Mouse (Mus musculus): ENCODE measurements around the gene Sphk2.

The Sphk2 gene

DNA sequence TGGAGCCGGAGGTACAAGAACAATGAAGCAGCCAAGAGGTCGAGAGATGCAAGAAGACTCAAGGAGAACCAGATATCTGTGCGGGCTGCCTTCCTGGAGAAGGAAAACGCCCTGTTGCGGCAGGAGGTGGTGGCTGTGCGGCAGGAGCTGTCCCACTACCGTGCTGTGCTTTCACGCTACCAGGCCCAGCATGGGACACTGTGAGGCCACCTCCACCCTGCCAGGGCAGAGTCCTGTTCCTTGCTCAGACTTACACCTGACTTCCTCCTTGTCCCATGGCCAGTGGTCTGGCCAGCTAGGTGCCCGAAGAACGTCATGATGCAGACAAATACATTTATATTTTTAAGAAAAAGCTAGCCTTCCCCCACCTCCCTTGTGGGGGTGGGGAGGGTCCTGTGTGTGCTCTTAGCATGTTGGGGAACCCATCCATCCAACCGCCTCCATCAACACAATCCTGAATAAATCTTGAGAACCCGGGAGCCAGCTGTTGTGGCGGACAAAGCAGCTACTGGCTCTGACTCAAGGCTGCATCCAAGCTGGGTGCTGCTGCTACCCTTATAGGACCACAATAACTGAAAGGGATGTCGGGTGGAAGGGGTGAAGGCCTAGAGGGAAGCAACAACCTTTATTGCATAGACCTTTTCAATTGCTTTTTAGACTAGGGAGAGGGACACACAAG, 8.0 kb downstream of the Sphk2 start:
- DNase-seq: peak; percentile 52

DNA sequence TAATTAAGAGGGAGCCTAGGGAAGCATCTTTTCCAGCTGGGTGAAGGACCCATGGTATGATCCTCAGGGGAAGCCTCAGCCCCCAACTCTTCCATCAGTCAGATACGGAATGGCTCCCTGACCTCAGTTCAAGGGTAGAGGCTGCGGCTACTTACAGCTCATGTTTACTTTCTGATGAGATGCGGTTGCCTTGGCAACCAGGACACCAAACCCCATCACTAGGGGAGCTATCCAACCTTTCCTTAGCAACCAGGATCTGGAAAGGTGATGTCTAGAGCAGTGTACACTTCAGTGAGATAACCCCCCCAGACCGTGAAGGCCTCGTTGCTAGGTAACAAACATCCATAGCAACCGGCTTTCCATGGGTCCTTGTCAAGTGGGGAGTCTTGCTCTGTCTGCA, 8.8 kb downstream of the Sphk2 start:
- DNase-seq: peak; percentile 51

DNA sequence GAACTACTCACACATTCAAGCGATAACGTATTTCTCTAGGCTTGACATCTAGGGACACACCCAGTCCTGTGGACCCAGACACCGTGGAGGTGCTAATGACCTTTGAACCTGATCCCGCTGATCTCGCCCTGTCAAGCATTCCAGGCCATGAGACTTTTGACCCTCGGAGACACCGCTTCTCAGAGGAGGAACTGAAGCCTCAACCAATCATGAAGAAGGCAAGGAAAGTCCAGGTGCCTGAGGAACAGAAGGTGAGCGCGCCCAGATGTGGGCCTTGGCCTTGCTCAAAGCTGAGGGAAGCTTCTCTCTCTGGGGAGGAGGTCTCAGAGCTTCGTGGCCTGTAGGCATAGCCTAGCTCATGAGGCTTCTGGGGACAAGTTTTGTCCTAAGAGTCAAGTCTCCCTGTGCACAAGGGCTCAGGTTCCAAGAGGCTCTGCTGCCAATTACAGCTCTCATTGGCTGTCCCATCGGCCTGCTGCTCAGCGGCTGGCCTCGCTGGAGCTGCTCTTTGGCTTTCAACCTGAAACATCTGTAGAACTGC, 9.5 kb downstream of the Sphk2 start:
- peak; percentile 94 for DNase-seq

DNA sequence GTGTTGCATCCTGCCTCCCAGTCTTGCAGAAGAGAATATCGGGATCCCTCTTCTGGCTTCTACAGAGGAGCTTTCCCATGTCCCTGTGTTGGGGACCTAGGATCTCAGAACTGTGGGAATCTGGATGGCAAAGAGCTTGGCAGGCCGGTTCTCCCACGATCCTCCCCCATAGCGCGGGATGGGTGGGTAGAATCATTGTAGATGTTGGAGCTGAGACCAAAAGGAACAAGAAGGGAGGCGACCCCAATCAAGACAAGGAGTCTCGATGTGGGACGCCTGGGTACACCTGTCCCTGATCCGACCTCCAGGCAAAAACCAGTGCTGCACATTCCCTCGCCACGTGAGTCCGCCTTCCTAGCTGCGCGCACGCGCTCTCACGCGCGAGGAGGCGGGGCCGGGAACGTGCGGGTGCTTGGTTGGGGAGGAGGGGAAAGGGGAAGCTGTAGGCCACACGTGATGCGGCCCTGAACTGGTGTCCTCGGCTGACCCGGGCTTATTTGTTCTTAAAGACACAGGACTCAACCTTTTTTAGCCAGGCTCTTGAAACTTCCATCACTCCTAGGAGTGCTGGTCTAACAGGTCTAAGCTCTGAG, 10.3 kb downstream of the Sphk2 start:
- DNase-seq: peak; percentile 100

DNA sequence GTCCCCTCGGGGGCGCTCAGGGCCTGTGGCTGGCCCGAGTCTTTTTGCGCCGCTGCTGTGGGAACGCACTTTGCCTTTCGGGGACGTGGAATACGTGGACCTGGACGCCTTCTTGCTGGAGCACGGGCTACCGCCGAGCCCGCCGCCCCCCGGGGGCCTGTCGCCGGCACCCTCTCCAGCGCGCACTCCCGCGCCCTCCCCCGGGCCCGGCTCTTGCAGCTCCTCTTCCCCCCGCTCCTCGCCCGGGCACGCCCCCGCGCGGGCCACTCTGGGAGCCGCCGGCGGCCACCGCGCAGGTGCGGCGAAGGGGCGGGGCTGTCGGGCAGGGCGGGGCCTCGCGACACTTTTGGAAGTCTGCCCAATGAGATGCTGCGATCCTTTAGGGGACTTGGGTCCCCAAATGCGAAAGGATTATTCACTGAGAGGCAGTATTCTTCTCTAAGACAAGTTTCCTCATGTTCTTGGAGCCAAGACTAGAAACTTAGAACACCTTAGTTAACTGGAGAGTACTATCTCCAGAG, 11.0 kb downstream of the Sphk2 start:
- DNase-seq: peak; percentile 93

DNA sequence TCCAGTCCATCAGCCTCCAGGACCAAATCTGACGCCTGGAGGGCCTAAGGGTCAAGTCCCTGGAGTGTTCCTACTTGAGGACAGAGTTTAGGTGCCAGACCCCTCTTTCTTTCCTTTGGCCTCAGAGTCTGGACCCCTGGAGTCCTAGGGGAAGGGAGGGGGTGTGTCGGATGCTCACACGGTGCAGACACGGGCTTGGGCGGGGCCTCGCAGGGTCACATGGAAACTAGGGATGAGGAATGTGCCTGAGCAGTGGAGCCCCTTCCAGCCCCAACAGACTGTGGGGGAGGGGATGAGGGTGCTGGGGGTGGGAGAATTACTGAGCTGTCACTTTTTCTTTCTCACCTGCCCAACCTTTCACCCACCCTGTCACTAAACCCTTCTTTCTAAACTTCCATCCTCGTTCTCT, 11.9 kb downstream of the Sphk2 start:
- peak; percentile 98 for DNase-seq

DNA sequence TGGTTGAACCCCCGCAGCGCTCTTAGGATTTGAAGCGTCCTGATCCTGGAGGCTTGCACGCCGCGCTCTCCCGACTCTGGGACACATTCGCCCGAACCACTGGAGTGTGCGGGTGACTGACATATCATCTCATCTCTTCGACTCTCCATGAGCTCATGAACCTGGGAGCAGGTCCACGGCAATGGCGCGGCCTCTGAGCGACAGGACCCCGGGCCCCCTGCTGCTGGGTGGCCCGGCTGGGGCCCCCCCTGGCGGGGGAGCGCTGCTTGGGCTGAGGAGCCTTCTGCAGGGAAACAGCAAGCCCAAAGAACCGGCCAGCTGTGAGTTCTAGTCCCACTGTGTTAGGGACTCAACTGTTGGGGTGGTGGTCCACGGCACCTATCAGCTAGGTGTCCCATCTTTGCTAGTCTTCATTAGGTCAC, 12.3 kb downstream of the Sphk2 start:
- DNase-seq: no peak

DNA sequence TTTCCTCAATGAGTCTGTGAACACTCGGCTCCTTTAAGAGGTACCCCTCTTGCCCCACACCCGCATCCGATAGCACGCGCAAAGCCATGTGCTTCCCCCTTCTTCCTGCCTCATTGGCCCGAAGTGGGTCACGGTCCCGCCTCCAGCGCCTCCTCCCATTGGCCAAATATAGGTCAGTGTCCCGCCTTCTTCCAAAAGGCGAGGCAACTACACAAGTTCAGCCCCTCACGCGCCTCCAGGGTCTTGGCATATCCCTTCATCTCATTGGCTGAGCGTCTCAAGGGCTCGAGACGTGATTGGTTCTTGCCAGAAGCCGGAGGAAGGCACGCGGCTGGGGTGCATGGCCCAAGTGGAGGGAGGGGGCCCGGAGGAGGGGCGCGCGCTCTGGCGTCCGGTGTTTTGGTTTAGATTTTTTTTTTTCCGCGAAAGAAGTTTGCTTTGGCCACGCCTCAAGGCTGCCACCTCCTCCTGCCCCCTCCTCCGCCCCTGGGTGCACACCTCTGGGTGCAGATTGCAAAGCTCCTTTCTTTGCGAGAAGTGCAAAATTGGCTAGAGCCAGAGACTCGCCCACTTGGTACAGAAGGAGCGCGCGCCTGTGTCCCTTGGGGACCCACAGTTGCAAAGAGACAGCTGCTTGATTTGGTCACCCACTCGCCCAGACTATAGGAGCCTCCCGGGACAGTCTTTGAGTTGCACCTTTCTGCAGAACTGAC, 12.9 kb downstream of the Sphk2 start, which contains the start of gene Dbp:
Gene Dbp, plus strand, starts transcription at position 359 of the 713 bp plus-strand sequence.
- DNase-seq: peak; percentile 100

DNA sequence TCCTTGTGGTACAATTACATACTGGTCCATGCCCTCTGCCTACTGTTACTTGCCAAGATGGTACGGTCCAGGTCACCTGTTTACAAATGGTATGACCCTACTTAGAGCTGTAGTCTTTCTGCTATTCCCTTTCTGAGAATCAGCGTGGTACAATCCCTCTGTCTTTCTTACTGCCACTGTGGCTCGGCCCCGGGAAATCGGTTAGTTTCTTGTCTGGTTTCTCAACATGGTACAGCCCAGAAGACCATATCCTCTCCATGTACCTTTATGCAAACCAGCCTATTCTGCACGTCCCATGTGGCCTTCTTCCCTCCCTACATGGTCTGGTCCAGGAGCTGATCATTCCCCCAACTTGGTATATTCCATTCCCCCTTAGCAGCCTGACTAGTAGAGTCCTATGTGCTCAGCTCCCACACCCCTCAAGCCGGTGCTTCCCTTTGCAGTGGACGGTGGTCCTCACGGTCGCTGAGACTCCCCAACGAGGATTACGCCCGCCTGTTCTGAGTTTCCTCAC, 13.7 kb downstream of the Sphk2 start:
- peak; percentile 95 for DNase-seq

DNA sequence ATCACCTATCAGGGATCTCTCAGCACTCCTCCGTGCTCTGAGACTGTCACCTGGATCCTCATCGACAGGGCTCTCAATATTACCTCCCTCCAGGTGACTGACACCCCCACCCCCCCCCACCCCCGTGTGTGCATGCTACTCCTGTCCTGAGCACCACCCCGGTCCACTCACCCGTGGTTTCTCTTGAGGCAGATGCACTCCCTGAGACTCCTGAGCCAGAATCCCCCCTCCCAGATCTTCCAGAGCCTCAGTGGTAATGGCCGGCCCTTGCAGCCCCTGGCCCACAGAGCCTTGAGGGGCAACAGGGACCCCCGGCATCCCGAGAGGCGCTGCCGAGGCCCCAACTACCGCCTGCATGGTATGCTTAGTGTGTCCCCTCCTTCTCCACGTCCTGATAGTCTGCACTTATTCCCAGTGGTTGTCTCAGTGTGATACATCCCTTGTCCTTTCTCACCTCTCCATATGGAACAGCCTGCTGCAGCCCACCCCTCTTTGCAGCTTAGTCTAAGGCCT, 14.2 kb downstream of the Sphk2 start:
- no peak for DNase-seq

DNA sequence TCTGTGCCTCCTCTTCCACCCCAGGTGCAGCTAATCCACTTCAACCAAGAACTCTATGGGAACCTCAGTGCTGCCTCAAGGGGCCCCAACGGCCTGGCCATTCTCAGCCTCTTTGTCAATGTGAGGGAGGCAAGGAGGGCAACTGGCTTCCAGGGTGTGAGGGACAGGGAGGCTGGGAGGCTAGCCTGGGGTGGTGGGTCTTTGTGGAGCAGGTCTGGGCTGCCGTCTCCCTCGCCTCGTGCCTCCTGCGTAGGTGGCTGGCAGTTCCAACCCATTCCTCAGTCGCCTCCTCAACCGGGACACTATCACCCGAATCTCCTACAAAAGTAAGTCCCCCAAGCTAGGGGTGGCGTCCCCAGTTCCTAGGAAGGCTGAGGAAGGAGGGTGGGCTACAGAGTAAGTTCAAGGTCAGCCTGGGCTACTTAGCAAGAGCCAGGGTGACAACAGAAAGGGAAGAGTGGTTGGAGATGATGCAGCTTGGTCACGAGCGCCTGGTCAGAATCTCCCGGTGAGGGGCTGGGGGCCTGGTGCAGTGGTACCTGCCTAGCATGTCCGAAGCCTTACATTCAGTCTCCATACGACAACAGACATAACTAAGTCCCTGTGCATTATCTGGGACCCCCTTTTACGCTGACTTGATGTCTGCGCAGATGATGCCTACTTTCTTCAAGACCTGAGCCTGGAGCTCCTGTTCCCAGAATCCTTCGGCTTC, 14.8 kb downstream of the Sphk2 start:
- peak; percentile 45 for DNase-seq

DNA sequence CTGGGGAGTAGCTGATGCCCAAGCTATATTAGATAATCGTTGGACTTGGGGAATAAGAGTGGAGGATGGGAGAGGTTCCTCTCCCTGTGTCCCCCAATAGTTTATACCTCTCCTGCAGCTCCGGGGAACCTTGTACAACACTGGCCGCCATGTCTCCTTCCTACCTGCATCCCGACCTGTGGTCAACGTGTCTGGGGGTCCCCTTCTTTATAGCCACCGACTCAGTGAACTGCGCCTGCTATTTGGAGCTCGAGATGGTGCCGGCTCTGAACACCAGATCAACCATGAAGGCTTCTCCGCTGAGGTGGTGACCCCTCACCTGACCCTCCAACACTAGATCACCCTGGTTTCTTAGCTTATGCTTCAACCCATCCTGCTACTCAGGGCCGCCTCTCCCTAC, 15.5 kb downstream of the Sphk2 start:
- no peak for DNase-seq

DNA sequence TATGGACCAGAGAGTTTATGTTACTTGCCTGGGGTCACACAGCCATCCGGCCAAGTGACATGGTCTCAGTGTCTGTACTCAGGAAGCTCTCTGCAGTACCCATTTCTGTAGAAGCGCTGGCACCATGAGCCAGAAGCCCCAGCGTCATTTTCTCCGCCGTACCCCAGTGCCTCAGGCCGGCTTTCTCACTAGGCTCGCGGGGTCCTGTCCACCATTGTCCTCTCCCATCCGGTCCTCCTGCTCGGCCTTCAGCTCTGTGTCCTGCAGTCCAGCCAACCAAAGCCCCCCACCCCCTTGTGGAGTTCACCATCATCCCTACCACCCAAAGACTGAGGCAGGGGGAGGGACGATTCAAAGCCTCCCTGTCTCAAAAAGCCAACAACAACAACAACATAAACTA, 16.2 kb downstream of the Sphk2 start:
- no peak for DNase-seq

DNA sequence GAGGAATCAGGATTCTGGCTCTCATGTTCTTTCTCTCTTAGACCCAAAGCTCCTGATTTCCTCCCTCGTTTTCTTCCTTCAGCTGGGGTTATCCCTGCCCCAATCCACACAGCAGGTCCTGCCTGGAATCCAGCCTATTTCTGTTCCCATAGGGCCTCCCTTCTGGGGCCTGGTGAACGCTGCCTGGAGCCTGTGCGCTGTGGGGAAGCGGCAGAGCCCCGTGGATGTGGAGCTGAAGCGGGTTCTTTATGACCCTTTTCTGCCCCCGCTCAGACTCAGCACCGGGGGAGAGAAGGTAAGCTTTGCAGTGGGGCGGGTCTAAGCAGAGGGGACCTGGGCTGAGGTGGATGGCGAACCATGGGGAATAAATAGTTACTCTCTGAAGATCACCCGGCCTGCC, 16.7 kb downstream of the Sphk2 start:
- no peak for DNase-seq

DNA sequence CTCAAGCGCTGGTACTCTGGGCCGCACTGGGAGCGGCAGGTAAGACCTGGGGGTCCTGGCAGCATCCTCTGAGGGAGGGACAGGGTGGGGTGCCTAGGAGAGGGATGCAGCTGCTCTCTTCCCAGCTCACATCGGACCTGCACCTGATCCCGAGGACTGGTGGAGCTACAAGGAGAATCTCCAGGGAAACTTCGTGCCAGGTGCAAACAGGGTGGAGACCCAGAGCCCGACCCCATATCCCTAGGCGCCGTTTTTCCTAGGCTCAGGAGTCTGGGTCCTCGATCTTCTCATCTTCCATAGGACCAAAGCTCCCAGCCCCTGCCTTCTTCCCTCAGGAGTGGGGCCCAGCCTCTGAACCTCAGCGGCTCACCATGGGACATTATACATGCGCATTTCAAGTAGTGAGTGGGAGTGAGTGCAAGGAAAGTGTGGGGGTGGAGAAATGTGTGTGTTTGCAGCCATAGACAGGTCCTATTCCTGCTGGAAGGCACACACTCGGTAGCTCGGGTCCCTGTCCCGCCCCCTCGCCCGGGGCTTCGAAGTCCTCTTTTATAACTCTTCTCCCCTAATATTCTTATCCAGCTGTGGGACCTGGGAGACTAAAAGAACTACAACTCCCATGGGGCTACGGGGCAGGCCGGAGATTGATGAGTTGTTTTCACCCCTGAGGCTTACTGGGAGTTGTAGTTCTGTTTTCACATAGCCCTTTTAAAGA, 17.3 kb downstream of the Sphk2 start:
- peak; percentile 91 for DNase-seq

DNA sequence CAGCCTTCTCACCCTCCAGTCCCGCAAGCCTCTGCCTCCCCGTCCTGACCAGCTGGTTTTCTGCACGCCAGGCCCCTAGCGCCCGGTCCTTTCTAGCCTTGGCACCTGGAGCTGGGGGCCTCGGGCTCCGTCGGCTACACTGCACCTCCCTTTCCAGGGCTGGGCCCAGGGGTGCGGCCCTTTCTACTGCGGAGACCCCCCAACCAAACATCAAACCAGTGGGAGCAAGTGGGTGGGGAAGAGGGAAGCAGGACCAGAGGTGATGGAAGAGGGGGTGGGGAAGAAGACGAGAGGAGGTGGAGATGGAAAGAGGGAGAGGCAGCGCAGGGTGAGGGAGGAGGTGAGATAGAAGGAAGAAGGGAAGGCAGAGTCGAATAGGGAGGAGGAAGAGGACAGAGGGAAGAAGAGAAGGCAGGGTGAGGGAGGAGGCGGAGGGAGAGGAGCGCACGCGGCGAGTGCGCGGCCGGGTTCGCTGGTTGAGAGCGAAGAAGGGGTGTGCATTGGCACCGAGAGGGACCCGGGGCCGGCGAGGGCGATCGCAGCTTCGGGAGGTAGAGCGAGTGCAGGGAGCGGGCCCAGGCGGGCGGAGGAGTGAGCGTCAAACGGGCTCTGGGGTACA, 18.2 kb downstream of the Sphk2 start, which contains the start of gene Car11:
Gene Car11, plus strand, starts transcription at position 321 of the 619 bp plus-strand sequence.
- DNase-seq: no peak

DNA sequence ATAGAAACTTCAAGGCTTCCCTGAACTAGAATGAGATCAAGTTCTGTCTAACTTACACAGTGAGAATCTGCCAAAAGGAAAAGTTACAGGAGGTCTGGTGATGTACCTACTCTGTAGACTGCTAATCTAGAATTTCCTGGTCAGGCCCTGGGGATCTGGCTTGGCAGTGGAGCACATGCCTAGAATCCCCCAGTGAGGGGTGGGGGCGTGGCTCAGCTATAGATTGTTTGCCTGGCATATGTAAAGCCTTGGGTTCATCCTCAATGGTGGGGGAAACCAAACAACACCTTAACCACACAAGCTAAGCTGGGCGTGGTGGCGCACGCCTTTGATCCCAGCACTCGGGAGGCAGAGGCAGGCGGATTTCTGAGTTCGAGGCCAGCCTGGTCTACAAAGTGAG, 19.9 kb downstream of the Sphk2 start:
- DNase-seq: no peak

DNA sequence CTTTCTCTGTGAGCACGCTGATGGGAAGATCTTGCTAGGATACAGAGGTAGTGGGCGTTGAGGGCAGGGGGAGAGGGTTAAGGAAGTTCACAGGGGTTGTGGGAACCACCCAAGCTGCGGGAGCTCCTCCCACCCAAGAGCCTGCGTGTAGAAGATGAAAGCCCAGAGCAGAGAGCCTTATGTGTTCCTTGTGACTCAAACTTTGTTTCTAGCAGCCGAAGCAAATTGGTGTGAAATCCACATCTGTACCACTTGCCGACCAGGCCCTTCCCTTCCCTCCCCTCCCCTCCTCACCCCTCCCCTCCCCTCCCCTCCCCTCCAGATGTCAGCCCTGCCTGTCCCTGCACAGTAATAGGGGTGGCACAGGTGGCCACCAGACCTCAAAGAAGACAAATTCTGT, 22.7 kb downstream of the Sphk2 start:
- DNase-seq: no peak

DNA sequence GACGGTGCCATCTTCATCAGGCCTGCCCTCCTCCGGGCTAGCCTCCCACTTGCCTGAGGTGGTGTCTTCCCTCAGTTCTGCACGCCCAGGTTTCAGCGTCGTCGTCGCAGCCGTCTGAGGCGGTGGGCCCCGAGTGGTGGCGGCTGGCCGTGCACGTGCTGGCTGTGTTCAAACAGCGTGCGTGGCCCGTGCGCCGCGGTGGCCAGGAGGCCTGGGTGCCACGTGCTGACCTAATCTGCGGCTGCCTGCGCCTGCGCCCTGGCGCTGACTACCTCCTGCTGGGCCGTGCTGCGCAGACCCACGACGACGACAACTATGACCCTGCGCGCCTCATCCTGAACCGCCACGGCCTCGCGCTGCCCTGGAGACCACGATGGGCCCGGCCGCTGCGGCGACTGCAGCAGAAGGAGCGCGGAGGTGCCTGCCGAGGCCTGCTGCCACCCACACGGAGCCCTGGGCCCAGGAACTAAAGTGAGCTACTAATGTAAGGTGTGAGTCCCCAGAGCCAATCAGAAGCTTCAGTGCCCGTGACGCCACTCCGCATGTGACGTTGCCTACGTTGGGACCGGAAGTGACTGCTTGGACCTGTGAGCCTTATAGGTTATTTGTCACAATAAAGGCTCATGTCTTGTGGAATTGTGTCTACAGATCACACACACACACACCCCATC, 23.7 kb downstream of the Sphk2 start, which contains the start of gene Sec1:
Gene Sec1, minus strand, starts transcription at position 482 of the 671 bp plus-strand sequence.
- no peak for DNase-seq

DNA sequence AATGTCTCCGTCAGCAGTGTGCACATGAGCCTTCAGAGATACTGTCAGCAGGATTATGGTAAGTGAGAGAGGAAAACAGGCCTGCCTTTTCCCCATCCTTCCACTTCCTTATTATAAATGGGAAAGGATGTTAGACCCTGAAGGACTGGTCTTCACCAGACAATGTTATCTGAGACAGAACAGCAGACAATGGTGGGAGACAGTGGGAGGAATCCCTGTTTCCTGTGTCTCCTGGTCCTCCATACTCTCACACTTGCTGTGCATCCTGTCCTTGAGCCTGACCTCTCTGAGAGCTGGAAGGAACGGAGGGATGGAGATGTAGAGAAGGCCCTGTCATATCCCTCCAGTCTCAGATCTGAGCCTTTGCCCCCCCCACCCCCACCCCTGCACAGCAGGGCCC, 25.4 kb downstream of the Sphk2 start:
- no peak for DNase-seq

DNA sequence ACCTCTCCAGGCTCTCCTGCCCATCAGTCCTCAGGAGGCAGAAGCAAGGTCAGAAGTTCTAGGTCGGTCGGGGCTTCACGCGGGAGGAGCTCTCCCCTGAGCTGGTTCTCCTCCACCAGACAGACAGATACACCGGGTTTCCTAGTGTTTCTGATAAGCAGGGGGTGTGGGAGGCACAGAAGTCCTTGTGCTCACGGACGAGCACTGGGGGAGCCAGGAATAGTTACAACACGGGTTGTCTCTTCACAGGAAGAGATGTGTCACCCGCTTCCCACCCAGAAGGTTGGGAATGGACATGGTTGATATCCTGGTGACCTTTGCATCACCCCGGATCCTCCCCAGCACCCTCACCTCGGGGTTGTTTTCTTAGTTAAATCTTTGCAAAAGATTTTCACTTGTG, 28.0 kb downstream of the Sphk2 start:
- peak; percentile 38 for DNase-seq

All from kidney, adult 9 months (tissue).